Mouse (Mus musculus) olfactory bulb, adult 2 months (tissue): ENCODE results near the gene Apaf1.

Experiments
- CTCF ChIP-seq: fragments of 200-500 bp; IDR thresholded peaks from 2 replicates; pipeline ENCODE4 v1.5.1; 2012; ENCODE audit warnings: low read depth, mild to moderate bottlenecking, low read length, moderate library complexity; ENCODE audit not compliant: insufficient read depth
- POLR2A ChIP-seq: fragments of 200-500 bp; IDR thresholded peaks from 2 replicates; pipeline ENCODE4 v1.6.1; 2012; ENCODE audit warnings: mild to moderate bottlenecking, low read depth, low read length, moderate library complexity; ENCODE audit not compliant: insufficient read depth

DNA sequence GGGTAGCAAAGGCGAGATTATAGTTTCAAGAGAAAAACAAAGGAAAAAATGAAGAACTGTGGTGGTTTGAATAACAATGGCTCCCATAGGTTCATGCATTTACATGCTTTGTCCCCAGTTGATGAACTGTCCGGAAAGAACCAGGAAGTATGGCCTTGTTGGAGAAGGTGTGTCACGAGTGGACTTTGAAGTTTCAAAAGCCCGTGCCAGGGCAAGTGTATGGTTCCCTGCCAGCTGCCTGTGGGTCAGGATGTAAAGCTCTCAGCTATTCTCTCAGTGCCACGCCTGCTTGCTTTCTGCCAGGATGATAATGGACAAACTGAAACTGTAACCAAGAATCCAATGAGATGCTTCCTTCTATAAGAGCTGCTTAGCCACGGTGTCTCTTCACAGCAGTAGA is 20.2 kb downstream of the Apaf1 start:
- TF ChIP-seq POLR2A (no peak), CTCF (no peak)
